Mouse (Mus musculus) midbrain, embryonic 16.5 days (tissue): ENCODE data around the gene Gtf2h5. TPM values are rescaled to one million over a fixed set of nuclear protein-coding genes. Genes with fewer than 3 reads are reported as not detected.
A peak's percentile ranks its signal among the peaks of the same experiment; 100 is the strongest.

Experiments
- ATAC-seq: fragments of 200-750 bp; cut with Nextera tagmentation; 2 replicates; pipeline ENCODE4 v1.8.0; 2017; ENCODE audit warnings: moderate TSS enrichment
- H3K27ac ChIP-seq: fragments of 300-500 bp; sonication (generic); 2 replicates; pipeline ENCODE4 v1.5.1; 2014; ENCODE audit warnings: mild to moderate bottlenecking, low read length, mixed read lengths
- H3K27me3 ChIP-seq: fragments of 300-500 bp; sonication (generic); 2 replicates; pipeline ENCODE4 v1.6.1; 2014; ENCODE audit warnings: low read depth, low read length, mixed read lengths; ENCODE audit not compliant: control insufficient read depth, insufficient read depth
- H3K36me3 ChIP-seq: fragments of 300-500 bp; sonication (generic); 2 replicates; pipeline ENCODE4 v1.6.1; 2014; ENCODE audit warnings: mild to moderate bottlenecking, low read length, moderate library complexity, mixed read lengths; ENCODE audit not compliant: control insufficient read depth, insufficient read depth
- H3K4me1 ChIP-seq: fragments of 300-500 bp; sonication (generic); 2 replicates; pipeline ENCODE4 v1.6.1; 2014; ENCODE audit warnings: mild to moderate bottlenecking, low read length, mixed read lengths; ENCODE audit not compliant: control insufficient read depth, insufficient read depth
- H3K4me2 ChIP-seq: fragments of 300-500 bp; sonication (generic); 2 replicates; pipeline ENCODE4 v1.6.1; 2014; ENCODE audit warnings: mild to moderate bottlenecking, low read length, mixed read lengths
- H3K4me3 ChIP-seq: fragments of 300-500 bp; sonication (generic); 2 replicates; pipeline ENCODE4 v1.5.1; 2014; ENCODE audit warnings: low read depth, mild to moderate bottlenecking, low read length, moderate library complexity, mixed read lengths
- H3K9ac ChIP-seq: fragments of 300-500 bp; sonication (generic); 2 replicates; pipeline ENCODE4 v1.6.1; 2014; ENCODE audit warnings: low read depth, low read length, mixed read lengths
- H3K9me3 ChIP-seq: fragments of 300-500 bp; sonication (generic); replicated peaks from 2 replicates; pipeline ENCODE4 v1.6.1; 2014; ENCODE audit warnings: mild to moderate bottlenecking, low read length, mixed read lengths; ENCODE audit not compliant: control insufficient read depth, poor library complexity, severe bottlenecking
- WGBS: fragments of 180-500 bp; shearing (Covaris S2); extraction: QIAGEN DNeasy Blood & Tissue Kit; methylation state at CpG from one replicate; pipeline ENCODE4 v1.1.7; 2014; 5-methylcytosine and 5-hydroxymethylcytosine counted together
- polyA plus RNA-seq: library from polyadenylated mRNA; unstranded; fragments of >200 nt; fragmentation: Nextera tagmentation; extraction: Ambion mirVana; gene quantifications from 2 replicates; pipeline ENCODE4 v1.2.1, GENCODE M21; 2015

The Gtf2h5 gene
- 198 and 214 TPM in 2 replicates for polyA plus RNA-seq

DNA sequence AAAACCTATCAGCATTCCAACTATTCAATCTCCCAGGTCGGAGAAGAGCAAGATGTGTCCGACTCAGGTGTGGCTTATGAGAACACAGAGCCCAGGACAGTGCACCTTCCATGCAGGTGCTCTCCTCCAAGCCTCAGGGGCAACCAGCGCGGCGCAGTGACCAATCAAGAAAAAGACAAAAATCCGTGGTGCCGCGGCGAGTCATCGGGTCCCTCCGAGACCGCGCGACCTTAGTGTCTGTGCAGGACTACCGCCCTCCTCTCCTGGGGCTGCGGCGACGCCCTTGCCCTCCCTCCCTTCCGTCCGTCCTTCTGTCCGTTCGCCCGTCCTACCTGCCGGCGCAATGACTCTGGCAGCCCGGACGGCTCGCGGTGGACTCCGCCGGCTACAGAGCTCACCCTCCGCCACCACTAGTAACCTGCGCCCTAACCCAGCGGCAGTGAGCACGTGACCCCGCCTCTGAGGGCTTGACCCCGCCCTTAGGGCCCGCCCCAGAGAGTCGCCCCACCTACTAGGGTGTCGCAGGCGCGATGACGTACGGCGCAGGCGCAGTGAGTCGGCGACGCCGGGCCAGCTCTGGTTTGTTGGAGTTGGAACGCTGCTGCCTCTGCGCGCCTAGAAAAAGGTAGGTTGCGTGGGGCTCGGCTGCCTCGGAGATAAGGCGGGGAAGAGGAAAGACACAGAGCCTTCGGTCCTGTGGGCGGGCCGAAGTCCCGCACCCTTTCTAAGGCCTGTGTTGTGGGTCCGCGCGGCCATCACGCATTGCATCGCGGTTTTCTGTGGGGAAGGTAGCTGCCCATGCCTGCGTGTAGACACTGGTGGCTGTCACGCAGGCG, at the start of gene Gtf2h5, which contains the start of gene Serac1:
Gtf2h5 (plus strand) TSS at position 500 of the 836 bp plus-strand sequence.
Serac1 (minus strand) TSS at position 455 of the 836 bp plus-strand sequence.
- Histone ChIP-seq H3K36me3 (peaks cover 1% of the 10 kb centered on the region; the same call in 1 of the 2 replicates), H3K9ac (peak within 1 kb of the TSS; percentile 88), H3K27ac (peak within 1 kb of the TSS; percentile 88), H3K4me1 (peaks cover 21% of the 10 kb centered on the region), H3K4me2 (peak within 1 kb of the TSS; percentile 70), H3K4me3 (peak within 1 kb of the TSS; percentile 75), H3K9me3 (no peaks in the 10 kb centered on the region), H3K27me3 (no peaks in the 10 kb centered on the region)
- peak; percentile 94 for ATAC-seq
- WGBS = under 1% methylated on average over 70 of the region's 70 CpGs

DNA sequence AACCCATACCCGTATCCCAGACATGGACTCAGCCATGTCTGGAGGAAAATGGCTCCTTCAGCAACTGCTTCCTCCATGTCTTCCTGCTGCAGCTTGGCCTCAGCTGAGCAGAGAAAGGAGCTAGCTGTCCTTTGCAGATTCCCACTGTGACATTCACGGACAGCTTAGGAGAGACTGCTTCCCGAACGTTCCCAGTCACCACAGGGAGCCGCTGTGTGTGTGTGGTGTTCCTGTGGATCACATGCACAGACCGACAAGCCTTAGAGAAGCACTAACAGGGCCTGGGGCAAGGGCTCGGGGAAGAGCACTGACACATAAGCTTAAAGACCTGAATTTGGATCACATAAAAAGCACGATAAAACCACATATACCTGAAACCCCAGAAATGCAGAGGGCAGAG, 43.9 kb upstream of the Gtf2h5 start:
- no peak overlapping the region for H3K9ac ChIP-seq
- WGBS = 37% methylated on average over 8 of the region's 8 CpGs
- H3K4me2 ChIP-seq = no peak overlapping the region
- no peaks in the 10 kb centered on the region for H3K27me3 ChIP-seq
- no peak for ATAC-seq
- no peaks in the 10 kb centered on the region for H3K36me3 ChIP-seq
- no peaks in the 10 kb centered on the region for H3K9me3 ChIP-seq
- no peaks in the 10 kb centered on the region for H3K4me1 ChIP-seq
- H3K27ac ChIP-seq = no peak overlapping the region
- no peak overlapping the region for H3K4me3 ChIP-seq

DNA sequence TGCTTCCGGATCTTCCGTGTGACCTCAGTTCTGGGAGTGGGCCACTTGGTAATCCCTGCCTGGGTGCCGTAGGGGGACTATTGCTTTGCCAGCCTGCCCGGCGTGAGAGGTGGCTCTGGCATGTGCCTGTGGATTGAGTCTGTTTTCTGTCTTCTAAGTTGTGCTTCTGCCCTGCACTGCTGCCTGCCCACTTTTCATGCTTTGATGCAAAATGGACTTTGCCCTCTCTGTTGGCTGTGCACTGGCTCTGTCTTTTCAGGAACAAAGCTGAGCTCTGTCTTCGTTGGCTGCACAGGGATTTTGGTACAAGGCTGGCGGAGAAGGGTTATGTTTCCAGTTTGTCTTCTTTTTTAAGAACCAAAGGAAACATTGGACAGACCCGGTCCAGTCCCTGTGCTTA, 43.1 kb upstream of the Gtf2h5 start:
- Histone ChIP-seq H3K4me1 (no peaks in the 10 kb centered on the region), H3K27me3 (no peaks in the 10 kb centered on the region), H3K27ac (no peak overlapping the region), H3K36me3 (no peaks in the 10 kb centered on the region), H3K4me2 (no peak overlapping the region), H3K9me3 (no peaks in the 10 kb centered on the region), H3K9ac (no peak overlapping the region), H3K4me3 (no peak overlapping the region)
- ATAC-seq = no peak
- WGBS = 82% methylated on average over 8 of the region's 8 CpGs

DNA sequence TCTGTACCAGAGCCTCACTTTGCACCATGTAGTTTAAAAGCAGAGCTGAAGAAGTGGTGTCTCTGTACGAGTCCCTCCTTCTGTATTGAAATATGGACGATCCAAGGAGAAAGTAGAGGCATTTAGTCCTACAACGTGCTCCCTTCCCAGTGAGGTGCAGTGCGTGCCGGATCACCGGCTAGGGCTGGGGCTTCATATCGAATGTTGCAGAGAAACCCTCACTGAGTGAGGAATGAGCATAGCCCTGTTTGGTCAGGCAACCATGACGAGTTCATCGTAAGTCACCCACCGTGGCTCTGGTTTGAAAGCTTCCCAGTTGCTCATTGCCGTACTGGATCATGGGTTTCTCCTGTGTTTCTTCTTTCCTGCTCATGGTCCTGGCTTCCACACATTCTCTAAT, 42.7 kb upstream of the Gtf2h5 start:
- Histone ChIP-seq H3K4me3 (no peak overlapping the region), H3K9ac (no peak overlapping the region), H3K9me3 (no peaks in the 10 kb centered on the region), H3K27me3 (no peaks in the 10 kb centered on the region), H3K4me2 (no peak overlapping the region), H3K27ac (no peak overlapping the region), H3K4me1 (no peaks in the 10 kb centered on the region), H3K36me3 (no peaks in the 10 kb centered on the region)
- 92% methylated on average over 11 of the region's 11 CpGs for WGBS
- no peak for ATAC-seq

DNA sequence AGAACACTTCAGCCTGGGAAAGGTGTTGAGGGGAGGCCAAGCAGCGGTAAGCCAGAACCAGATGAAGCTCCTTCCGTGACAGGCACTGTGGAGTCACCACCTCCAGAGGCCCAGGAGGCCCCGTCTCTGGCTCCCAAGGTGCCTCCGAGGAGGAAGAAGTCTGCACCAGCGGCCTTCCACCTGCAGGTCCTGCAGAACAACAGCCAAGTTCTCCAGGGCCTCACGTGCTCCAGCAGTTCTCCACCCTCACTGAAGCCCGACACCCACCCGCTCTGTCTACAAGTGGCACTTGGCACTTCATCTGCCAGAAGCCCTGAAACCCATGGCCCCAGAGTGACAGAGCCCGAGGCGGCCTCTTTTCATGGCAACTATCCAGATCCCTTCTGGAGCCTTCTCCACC, 42.1 kb upstream of the Gtf2h5 start:
- no peak overlapping the region for H3K9ac ChIP-seq
- H3K9me3 ChIP-seq = no peaks in the 10 kb centered on the region
- H3K4me2 ChIP-seq = no peak overlapping the region
- ATAC-seq = no peak
- H3K27me3 ChIP-seq = no peaks in the 10 kb centered on the region
- 92% methylated on average over 10 of the region's 10 CpGs for WGBS
- no peaks in the 10 kb centered on the region for H3K4me1 ChIP-seq
- no peaks in the 10 kb centered on the region for H3K36me3 ChIP-seq
- H3K4me3 ChIP-seq = no peak overlapping the region
- H3K27ac ChIP-seq = no peak overlapping the region

DNA sequence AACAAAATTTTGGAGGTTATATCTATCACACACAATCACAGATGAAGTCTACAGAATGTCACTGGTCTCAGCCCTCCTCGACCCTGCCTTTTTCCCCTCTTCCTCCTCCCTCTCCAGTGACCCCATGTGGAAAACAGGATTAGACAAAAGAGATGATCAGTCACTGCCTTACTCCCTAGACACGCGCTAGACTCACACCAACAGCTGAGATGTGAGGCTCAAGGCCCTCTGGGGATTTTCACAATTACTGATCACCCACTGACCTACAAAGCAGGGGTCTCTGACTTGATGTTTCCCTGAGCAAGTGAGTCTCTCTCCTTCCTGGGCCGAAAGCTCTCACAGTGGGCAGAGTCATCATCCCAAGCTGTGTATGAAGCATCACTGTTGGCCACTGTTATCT, 26.8 kb upstream of the Gtf2h5 start:
- H3K27ac ChIP-seq = no peak overlapping the region
- H3K4me1 ChIP-seq = no peaks in the 10 kb centered on the region
- peaks cover 15% of the 10 kb centered on the region for H3K36me3 ChIP-seq
- H3K4me2 ChIP-seq = no peak overlapping the region
- no peak overlapping the region for H3K9ac ChIP-seq
- WGBS = 39% methylated on average over 4 of the region's 4 CpGs
- H3K9me3 ChIP-seq = no peaks in the 10 kb centered on the region
- no peaks in the 10 kb centered on the region for H3K27me3 ChIP-seq
- ATAC-seq = no peak
- H3K4me3 ChIP-seq = no peak overlapping the region

DNA sequence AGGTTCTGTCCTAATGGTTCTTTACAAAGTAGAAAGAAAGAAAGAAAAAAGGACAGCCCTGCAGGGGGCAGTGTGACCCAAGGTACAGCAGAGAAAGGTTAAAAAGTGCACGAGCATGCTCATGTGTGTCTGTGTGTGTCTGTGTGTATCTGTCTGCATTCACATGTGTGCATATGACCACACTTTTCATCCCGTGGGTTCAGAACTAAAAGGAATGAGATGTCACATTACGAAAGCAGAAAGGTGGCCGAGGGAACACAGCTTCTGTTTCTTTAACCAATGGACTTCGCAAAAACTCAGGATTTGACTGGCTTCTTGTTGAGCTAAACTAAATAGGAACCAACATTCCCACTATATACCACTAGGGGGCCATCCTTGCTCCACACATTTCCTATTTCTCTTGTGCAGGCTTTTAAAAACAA, 24.6 kb upstream of the Gtf2h5 start:
- no peak overlapping the region for H3K4me3 ChIP-seq
- H3K4me2 ChIP-seq = no peak overlapping the region
- no peak for ATAC-seq
- no peaks in the 10 kb centered on the region for H3K9me3 ChIP-seq
- H3K36me3 ChIP-seq = peaks cover 3% of the 10 kb centered on the region
- WGBS = 21% methylated on average over 5 of the region's 5 CpGs
- no peak overlapping the region for H3K9ac ChIP-seq
- no peaks in the 10 kb centered on the region for H3K4me1 ChIP-seq
- H3K27ac ChIP-seq = no peak overlapping the region
- H3K27me3 ChIP-seq = no peaks in the 10 kb centered on the region

DNA sequence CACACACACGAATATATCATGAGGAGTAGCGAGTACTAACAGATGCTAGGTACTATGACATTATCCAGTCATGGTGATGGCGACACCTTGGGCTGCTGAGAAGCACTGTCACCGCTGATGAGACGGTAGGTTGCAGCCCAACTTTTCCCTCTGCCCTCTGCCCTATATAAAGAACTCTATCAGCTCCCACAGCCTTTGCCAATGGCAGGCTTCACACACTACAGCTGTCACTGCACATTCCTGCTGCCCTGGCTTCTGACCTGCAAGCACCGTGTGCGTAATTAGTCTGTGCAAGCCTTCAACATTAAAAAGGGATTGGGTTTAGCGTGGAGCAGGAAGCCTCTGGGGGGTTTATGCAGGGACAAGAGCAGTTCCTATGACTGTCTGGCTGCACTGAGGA, 16.8 kb upstream of the Gtf2h5 start:
- no peaks in the 10 kb centered on the region for H3K4me1 ChIP-seq
- H3K9ac ChIP-seq = no peak overlapping the region
- peaks cover 35% of the 10 kb centered on the region for H3K36me3 ChIP-seq
- no peak overlapping the region for H3K27ac ChIP-seq
- ATAC-seq = no peak
- H3K9me3 ChIP-seq = no peaks in the 10 kb centered on the region
- H3K27me3 ChIP-seq = no peaks in the 10 kb centered on the region
- H3K4me2 ChIP-seq = no peak overlapping the region
- no peak overlapping the region for H3K4me3 ChIP-seq
- WGBS = 85% methylated on average over 8 of the region's 8 CpGs

DNA sequence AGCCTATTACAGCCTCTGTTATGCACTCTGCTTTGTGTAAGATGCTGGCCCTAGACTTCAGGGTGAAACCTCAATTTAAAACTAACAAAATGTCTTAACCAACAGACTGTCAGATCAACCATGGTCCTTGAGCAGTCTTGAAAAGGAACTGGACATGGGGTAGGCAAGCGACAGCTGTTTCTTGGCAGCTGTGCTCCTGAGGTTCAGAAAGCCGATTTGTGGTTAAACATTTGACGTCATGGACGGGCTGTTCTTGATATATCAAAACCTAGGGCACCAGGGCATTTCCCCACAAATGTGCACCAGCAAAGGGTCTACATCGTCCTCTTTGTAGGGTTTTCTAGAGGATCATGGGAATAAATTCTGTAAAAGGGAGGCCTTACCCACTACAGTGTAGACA, 16.1 kb upstream of the Gtf2h5 start:
- Histone ChIP-seq H3K4me1 (no peaks in the 10 kb centered on the region), H3K36me3 (peaks cover 39% of the 10 kb centered on the region), H3K27me3 (no peaks in the 10 kb centered on the region), H3K4me3 (no peak overlapping the region), H3K9me3 (no peaks in the 10 kb centered on the region), H3K4me2 (no peak overlapping the region), H3K27ac (no peak overlapping the region), H3K9ac (no peak overlapping the region)
- no peak for ATAC-seq
- 94% methylated on average over 5 of the region's 5 CpGs for WGBS
